Mouse (Mus musculus) liver, embryonic 14.5 days (tissue): ENCODE results near the gene Pde6d.

Source experiments
- CTCF ChIP-seq: IDR thresholded peaks from 2 replicates; pipeline ENCODE4 v1.5.1; 2016; ENCODE audit warnings: antibody characterized with exemption, low read depth, control low read depth
- EP300 ChIP-seq: IDR thresholded peaks from 2 replicates; pipeline ENCODE4 v1.6.1; 2016; ENCODE audit warnings: antibody characterized with exemption, low read depth

DNA sequence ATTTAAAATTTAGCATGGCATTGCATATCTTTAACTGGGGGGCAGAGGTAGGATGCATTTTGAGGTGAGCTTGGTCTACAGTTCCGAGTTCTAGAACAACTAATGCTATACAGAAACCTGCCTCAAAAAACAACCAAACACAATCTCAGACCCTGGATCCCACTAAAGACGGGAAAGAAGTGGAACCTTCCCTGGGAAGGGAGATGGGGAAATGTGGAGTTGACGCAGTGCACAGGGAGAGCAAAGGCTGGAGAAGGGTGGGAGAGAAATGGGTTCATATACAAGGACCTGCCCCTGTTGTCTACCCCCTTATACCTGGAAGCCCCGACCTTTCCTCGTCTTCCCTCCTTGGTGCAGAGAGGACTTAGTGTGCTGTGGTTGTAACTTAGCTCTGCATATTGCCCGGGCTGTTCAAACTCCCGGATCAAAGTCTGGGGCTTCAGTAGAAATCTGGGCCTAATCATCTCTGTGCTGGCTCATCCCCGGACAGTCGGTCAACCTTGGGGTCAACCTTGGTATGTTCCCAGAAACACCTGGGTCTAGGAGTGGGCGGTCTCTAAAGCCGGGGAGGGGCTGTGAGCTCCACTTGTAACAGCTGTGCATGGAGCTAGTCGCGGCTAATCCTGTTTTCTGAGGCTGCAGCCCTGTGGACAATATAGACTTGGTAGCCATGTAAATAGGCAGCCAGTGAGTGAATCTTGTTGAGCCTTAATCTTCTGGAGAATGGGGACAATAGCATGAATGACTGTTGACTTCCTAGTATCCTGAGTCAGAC lies 50.7 kb downstream of the Pde6d start:
- TF ChIP-seq EP300, result no peak
- TF ChIP-seq CTCF, result no peak
